ENCODE assay signal across 1 mouse cellular context in the genomic region with DNA sequence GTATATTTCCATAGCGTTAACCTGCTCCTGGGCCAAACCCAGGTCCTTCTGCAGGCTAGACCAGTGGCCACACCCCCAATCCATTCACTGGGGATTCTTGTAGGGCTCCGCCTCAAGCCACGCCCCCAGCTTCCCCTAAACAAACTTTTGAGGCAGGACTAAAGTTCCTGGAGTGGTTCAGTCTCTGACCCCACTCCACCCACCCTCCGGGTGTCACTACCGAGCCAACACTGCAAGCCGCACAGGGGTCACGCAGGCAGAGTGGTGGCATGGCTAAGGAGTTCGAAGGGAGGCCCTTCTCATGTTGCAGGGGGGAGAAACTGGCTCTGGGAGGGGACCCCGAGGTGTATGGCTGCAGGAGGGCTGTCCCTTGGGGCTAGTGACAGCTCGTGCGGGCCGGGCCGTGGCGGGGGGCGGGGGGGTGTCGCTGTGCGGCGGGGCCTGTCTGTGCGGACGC.
TF ChIP-seq lines count a peak whose summit lies in the region.

No protein-coding gene starts in this region.

TF ChIP-seq in myocyte, 11 proteins besides CTCF, POLR2A, EP300 and RAD21 (continued from another document):
- TF ChIP-seq TCF12 (IDR thresholded peaks at IDR 0.05; ENCODE audit: insufficient read depth, poor library complexity, severe bottlenecking) (no peak), REST (IDR thresholded peaks at IDR 0.05; ENCODE audit: insufficient read depth, insufficient read length) (no peak)
